Mouse (Mus musculus) ES-Bruce4 (cell line): ENCODE data around the gene Ppara. TPM values are rescaled to one million over a fixed set of nuclear protein-coding genes. Genes with fewer than 3 reads are reported as not detected.
"Not testable (repeated sequence)": the region's sequence is repeated elsewhere in the genome, so short reads cannot be mapped to it uniquely, and the experiment has no call there.

Experiments
- H3K27ac ChIP-seq: 2 replicates; pipeline ENCODE4 v1.5.1; 2012; ENCODE audit warnings: low read length, inconsistent platforms; ENCODE audit not compliant: insufficient read depth
- H3K27me3 ChIP-seq: 2 replicates; pipeline ENCODE4 v1.6.1; 2012; ENCODE audit warnings: mild to moderate bottlenecking, low read length, inconsistent platforms; ENCODE audit not compliant: control insufficient read depth, poor library complexity, insufficient read depth, severe bottlenecking
- H3K36me3 ChIP-seq: 2 replicates; pipeline ENCODE4 v1.6.1; 2012; ENCODE audit warnings: inconsistent platforms, mild to moderate bottlenecking, low read length, moderate library complexity; ENCODE audit not compliant: control insufficient read depth, poor library complexity, insufficient read depth, severe bottlenecking
- H3K4me1 ChIP-seq: one replicate; pipeline ENCODE4 v1.8.1; 2011; ENCODE audit warnings: low read length; ENCODE audit not compliant: control insufficient read depth, insufficient read depth
- H3K4me3 ChIP-seq: 2 replicates; pipeline ENCODE4 v1.5.1; 2011; ENCODE audit warnings: low read depth, mild to moderate bottlenecking, low read length
- H3K9ac ChIP-seq: 2 replicates; pipeline ENCODE4 v1.6.1; 2012; ENCODE audit warnings: low read depth, mild to moderate bottlenecking, inconsistent platforms; ENCODE audit not compliant: poor library complexity, severe bottlenecking
- H3K9me3 ChIP-seq: replicated peaks from 2 replicates; pipeline ENCODE4 v1.6.1; 2012; ENCODE audit warnings: mild to moderate bottlenecking, low read length, inconsistent platforms; ENCODE audit not compliant: control insufficient read depth, poor library complexity, insufficient read depth, severe bottlenecking
- CTCF ChIP-seq: IDR thresholded peaks from one replicate; pipeline ENCODE4 v1.8.1; 2011; ENCODE audit warnings: low read depth, low read length
- EP300 ChIP-seq: IDR thresholded peaks from 2 replicates; pipeline ENCODE4 v1.6.1; 2011; ENCODE audit warnings: low read depth, low read length; ENCODE audit not compliant: insufficient read depth
- POLR2A ChIP-seq: IDR thresholded peaks from one replicate; pipeline ENCODE4 v1.8.1; 2011; ENCODE audit warnings: low read length; ENCODE audit not compliant: insufficient read depth
- polyA plus RNA-seq: library from polyadenylated mRNA; stranded (reverse); fragments of >200 nt; gene quantifications from 2 replicates; pipeline ENCODE4 v1.2.4, GENCODE M21; 2011; ENCODE audit warnings: low read depth; ENCODE audit not compliant: missing spikeins, insufficient read depth, insufficient read length

Ppara gene
- polyA plus RNA-seq, 1 experiment, result 0.28 TPM

DNA sequence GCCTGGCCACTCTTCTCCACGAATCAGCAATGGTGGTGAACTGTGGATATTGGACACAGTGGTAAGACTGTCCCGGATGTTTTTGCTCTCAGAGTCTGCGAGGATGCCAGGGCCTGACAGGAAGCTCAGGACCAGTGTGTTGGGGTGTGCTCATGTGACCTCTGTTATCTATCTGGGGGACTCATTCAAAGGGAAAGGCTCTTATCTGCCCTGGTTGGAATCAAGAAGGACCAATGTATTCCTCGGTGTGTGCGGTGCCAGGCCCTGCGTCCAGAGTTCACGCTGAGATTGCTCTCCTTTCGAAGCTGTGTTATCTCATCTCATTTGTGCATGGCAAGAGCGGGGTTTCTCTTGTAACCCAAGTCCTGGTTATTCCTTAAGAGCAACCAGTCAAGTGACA lies 39.6 kb downstream of the Ppara start:
- no peak overlapping the region for H3K4me3 ChIP-seq

DNA sequence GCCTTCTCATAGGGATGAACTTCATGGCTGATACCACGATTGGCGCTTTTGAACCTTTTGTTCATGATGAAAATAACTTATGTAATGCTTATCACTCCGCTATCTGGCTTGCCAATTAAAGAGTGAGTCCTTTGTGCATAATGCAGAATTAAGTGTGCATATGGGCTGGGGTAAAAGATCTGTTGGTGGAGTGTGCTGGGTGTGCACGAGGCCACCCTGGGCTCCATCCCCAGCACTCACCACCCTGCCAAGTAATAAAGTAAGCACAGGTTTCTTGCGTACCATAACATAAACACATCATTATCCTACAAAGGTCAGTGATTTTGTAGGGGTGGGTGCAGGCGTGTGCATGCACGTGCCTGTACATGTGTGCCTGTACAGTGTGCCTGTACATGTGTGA lies 40.2 kb downstream of the Ppara start:
- TF ChIP-seq EP300 (no peak), CTCF (no peak), POLR2A (no peak)
- no peaks in the 10 kb centered on the region for H3K9me3 ChIP-seq
- no peak overlapping the region for H3K27ac ChIP-seq
- no peaks in the 10 kb centered on the region for H3K4me1 ChIP-seq
- no peaks in the 10 kb centered on the region for H3K36me3 ChIP-seq
- H3K27me3 ChIP-seq, result no peaks in the 10 kb centered on the region
- no peak overlapping the region for H3K9ac ChIP-seq
- no peak overlapping the region for H3K4me3 ChIP-seq

More for the DNA sequence above, 39.6 kb downstream of the Ppara start:
- H3K36me3 ChIP-seq, result no peaks in the 10 kb centered on the region
- H3K4me1 ChIP-seq, result no peaks in the 10 kb centered on the region
- no peaks in the 10 kb centered on the region for H3K27me3 ChIP-seq
- no peaks in the 10 kb centered on the region for H3K9me3 ChIP-seq
- no peak overlapping the region for H3K27ac ChIP-seq
- TF ChIP-seq CTCF, result no peak
- no peak for TF ChIP-seq EP300
- no peak for TF ChIP-seq POLR2A
- no peak overlapping the region for H3K9ac ChIP-seq

DNA sequence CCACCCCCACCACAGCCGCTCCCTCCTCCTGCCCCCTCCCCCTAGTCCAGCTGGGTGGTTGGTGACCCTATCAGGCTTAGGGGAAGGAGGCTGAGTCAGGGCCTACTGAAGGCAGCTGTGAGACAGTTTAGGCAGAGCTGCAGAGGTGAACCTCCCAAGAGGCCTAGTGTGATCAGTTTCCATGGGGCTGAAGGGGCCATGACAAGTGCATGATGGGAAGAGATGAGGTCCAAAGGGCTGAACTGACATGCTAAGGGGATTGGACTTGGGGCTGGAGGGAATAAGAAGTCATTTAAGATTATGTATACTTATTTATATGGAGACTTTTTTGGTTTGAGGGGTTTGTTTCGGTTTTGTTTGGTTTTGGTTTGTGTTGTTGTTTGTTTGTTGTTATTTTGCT lies 41.5 kb downstream of the Ppara start:
- H3K4me3 ChIP-seq, result no peak overlapping the region
- H3K9me3 ChIP-seq, result no peaks in the 10 kb centered on the region
- no peak for TF ChIP-seq POLR2A
- TF ChIP-seq EP300, result no peak
- no peak for TF ChIP-seq CTCF
- H3K27me3 ChIP-seq, result no peaks in the 10 kb centered on the region; the same call in 1 of the 2 replicates
- no peak overlapping the region for H3K9ac ChIP-seq
- no peaks in the 10 kb centered on the region for H3K4me1 ChIP-seq
- no peaks in the 10 kb centered on the region for H3K36me3 ChIP-seq
- no peak overlapping the region for H3K27ac ChIP-seq

DNA sequence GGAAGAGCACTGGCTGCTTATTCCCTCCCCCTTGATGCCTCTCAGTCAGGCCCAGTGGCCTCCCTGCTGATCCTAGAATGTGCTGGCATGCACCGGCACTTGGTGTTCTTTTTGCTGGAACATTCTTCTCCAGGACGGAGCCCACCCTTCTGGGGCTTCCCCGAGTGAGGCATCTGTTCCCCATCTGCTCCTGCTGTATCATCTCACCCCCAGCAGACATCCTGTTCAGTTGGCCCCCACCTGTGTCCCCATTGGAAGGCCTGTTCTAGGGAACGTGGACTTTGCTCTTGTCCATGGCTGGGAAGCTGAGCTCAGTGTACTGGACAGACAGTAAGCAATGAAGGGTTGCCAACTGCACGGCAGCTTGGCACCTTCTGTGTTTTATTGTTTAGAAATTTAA lies 42.0 kb downstream of the Ppara start:
- Histone ChIP-seq H3K4me3 (no peak overlapping the region), H3K36me3 (no peaks in the 10 kb centered on the region), H3K9ac (no peak overlapping the region), H3K27ac (no peak overlapping the region), H3K27me3 (no peaks in the 10 kb centered on the region; the same call in 1 of the 2 replicates), H3K9me3 (no peaks in the 10 kb centered on the region), H3K4me1 (no peaks in the 10 kb centered on the region)
- TF ChIP-seq POLR2A (no peak), EP300 (no peak), CTCF (no peak)

DNA sequence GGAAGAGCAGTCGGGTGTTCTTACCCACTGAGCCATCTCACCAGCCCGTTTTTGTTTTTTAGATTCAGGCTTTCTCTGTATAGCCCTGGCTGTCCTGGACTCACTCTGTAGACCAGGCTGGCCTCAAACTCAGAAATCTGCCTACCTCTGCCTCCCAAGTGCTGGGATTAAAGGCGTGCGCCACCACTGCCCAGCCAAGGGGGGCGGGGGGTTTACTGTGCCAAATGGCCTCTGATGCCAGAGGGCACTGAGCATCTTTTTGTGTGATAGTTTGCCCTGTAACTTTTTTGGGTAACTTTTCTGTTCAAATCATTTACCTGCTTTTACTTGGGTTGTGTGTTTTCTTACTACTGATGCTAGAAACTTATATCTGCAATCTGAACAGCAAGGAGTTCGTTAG lies 44.1 kb downstream of the Ppara start:
- H3K4me3 ChIP-seq, H3K27ac ChIP-seq, H3K36me3 ChIP-seq, H3K9ac ChIP-seq, H3K27me3 ChIP-seq, H3K4me1 ChIP-seq, H3K9me3 ChIP-seq: not testable (repeated sequence)

- no peak for TF ChIP-seq EP300
- TF ChIP-seq CTCF, result peak; percentile 9
- TF ChIP-seq POLR2A, result no peak
- no peaks in the 10 kb centered on the region; the same call in 1 of the 2 replicates for H3K27me3 ChIP-seq
- no peaks in the 10 kb centered on the region for H3K9me3 ChIP-seq
- no peak overlapping the region for H3K27ac ChIP-seq
- no peaks in the 10 kb centered on the region for H3K36me3 ChIP-seq
- no peak overlapping the region for H3K4me3 ChIP-seq
- H3K4me1 ChIP-seq, result no peaks in the 10 kb centered on the region
- no peak overlapping the region for H3K9ac ChIP-seq
Observed at GRCm38 (mm10) chr15:85783146-85783545, 48.4 kb downstream of the Ppara start.

DNA sequence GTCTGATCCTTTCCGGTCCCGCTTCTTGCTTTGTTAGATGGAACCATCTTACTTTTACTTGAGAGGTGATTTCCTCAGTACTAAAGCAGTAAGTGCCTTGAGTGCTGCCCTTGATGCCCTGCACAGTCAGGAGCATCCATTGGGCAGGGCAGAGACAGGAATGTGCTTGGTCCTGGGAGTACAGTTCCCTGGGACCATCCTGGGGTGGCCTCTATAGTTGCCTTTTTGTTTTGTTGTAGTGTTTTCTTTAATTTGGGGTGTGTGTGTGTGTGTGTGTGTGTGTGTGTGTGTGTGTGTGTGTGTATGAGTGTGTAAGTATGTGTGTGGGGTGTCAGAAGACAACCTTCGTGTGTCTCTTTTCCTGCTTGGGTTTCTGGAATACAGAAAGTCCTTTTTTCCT lies 49.6 kb downstream of the Ppara start:
- H3K27me3 ChIP-seq, result no peaks in the 10 kb centered on the region; the same call in 1 of the 2 replicates
- H3K27ac ChIP-seq, result no peak overlapping the region
- no peaks in the 10 kb centered on the region for H3K4me1 ChIP-seq
- no peaks in the 10 kb centered on the region for H3K9me3 ChIP-seq
- no peak overlapping the region for H3K9ac ChIP-seq
- H3K36me3 ChIP-seq, result no peaks in the 10 kb centered on the region
- TF ChIP-seq POLR2A (no peak), EP300 (no peak), CTCF (no peak)
- H3K4me3 ChIP-seq, result no peak overlapping the region
